Mouse (Mus musculus) testis, postnatal 10 days (tissue): ENCODE results near the gene Ano8.

Source experiments
- DNase-seq: peaks from one replicate; pipeline ENCODE4 v3.0.0; 2021; ENCODE audit warnings: low spot score

The Ano8 gene

DNA sequence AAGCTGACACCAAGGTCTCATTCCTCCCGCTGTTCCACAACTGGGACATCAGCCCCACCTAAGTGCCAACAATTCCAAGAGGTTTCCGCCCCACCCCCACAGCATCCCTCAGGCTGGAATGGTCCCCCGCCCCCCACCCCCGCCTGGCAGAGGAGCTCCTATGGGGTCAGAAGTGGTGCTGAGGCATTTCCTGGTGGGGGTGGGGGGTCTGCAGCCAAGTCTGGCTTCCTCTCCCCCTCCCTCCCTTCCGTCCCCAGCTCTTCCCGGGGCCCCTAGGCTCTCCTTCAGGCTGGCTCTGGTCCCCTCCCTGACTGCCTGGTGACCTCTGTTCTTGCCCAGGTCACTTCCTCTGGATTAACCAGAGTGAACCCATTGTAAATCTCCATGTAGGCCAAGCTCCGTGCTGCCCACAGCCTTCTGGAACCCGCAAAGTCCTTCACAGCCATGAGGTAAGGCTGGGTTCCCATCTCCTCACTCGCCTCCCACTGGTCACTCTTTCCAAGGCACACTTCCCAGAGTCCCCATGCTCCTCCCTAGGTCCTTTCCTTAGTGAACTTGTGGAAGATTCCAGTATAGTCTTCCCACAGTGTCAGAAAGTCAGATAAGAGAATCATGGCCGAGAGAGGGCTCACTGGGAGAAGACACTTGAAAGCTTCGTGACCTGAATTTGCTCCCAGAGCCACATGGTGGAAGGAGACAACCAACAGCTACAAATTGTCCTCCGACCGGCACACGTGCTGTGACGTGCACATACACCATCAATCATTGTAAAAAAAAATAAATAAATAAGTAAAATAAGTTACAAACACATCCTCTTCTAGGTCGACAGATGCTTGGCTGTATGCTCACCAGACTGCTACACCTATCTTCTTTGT lies 13.3 kb upstream of the Ano8 start:
- no peak for DNase-seq

DNA sequence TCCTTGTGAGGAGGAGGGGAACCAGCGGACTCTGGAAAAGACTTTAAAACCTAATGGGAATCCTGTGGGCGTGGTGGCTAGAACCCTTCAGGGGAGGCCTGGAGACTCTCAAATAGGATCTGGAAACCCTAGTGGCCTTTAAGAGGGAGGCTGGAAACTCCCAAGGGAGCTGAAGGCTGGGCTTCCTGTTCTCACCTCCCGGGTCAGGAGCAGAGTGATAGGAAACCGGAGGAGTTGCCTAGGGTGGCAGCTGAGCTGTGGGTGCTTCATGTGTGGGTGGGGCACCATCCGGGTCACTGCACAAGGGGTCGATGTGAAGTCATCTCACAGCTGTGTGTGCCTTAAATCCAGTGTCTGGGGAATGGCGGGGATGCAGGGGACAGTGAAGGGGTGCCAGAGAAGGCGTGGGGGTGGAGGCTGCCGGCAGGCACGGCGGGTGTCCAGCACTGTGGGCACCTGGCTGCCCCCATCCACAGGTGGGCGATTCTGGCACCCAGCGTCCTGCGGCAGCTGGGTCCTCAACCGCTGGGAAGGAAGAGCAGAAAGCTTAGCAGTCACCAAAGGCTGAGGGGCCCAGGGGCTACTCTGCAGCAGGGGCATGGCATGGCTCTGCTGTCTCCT lies 12.2 kb upstream of the Ano8 start:
- DNase-seq: no peak

DNA sequence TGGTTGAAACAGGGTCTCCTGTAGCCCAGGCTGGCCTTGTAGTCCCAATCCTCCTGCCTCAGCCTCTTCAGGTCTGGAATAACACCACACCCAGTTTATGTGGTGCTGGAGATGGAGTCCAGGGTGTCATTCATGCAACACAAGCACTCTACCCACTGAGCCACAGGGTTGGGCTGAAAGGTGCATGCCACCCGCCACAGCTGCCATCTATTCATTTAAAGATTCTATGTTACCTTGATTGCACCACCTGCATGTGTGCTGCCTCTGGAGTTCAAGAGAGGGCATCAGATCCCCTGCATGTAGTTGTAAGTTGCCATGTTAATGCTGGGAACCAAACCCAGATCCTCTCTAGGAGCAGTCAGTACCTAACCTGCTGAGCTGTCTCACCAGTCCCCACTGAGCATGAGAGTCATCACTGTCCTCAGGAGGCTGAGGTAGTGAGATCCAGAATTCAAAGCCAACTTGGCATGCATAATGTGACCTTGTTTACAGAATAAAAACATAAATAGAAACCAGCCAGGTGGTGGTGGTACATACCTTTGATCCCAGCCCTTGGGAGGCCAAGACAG lies 11.4 kb upstream of the Ano8 start:
- DNase-seq: no peak

DNA sequence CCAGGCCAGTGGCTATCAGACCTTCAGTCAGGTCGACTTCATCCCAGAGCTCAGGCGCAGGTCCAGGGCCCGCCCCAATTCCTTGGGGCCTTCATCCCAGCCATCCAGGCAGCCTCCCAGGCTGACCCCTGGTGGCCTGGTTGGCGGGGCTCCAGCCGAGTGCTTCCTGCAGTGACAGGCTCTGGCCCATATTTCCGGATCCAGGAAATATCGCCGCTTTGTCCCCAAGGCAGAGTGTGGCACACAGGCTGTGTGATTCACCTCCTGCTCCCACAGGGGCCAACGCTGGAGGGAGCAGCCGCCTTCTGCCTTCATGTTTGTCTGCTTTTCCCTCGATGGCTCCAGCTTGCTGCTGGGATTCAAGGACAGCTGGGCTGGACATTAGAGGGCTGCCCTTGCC lies 10.7 kb upstream of the Ano8 start:
- DNase-seq: peak; percentile 91

DNA sequence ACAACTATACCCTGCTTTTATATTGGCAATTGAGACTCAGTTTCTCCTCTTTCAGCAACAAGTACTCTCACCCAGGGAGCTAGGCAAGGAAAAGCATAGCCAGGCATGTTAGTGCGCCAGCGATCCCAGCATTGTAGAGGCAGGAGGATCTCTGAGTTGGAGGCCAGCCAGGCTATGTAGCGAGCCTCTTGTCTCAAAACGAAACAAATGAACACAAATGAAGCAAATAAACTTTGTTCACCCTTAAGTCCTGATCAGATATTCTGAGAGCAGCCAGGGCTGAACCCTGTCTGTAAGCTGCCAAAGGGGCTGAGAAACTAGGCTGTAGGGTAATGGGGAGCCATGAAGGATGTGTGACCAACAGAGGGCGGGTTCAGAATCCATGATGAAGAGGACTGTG lies 10.0 kb upstream of the Ano8 start:
- no peak for DNase-seq

DNA sequence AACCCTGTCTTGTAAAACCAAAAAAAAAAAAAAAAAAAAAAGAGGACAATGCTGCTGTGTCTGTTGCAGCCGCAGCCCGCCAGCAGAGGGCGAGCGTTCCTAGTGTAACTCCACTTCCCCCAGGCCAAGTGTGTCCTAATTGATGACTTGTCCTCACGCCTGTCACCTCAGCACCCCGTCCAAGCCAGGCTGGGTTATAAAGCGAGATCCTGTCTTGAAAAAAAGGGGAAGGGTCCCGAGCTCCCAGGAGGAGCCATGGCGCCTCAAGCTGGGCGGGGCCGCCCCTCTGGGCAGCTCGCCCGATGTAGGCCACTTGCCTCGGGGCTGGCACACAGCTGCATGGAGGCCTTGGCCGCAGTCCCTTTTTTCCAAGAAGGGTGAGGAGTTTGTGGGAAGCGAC lies 9.3 kb upstream of the Ano8 start:
- DNase-seq: peak; percentile 90

DNA sequence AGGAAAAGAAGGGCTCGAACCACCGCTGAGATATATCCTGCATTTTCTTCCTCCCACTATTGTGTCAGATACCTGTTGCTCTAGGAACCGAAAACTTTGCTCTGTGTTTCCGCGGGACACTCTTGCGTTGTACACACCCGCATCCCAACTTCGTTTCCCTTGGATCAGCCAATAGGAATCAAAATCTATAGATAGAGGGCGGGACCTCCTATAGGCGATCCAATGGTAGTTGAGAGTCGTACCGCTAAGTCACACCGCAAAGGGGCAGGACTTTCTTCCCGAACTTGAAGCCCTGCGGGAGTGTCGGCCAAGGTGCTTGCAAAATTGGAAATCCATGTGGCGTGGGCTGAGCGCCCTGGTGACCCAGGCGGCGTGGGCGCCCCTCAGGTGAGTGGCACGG lies 2.7 kb upstream of the Ano8 start:
- DNase-seq: peak; percentile 86

DNA sequence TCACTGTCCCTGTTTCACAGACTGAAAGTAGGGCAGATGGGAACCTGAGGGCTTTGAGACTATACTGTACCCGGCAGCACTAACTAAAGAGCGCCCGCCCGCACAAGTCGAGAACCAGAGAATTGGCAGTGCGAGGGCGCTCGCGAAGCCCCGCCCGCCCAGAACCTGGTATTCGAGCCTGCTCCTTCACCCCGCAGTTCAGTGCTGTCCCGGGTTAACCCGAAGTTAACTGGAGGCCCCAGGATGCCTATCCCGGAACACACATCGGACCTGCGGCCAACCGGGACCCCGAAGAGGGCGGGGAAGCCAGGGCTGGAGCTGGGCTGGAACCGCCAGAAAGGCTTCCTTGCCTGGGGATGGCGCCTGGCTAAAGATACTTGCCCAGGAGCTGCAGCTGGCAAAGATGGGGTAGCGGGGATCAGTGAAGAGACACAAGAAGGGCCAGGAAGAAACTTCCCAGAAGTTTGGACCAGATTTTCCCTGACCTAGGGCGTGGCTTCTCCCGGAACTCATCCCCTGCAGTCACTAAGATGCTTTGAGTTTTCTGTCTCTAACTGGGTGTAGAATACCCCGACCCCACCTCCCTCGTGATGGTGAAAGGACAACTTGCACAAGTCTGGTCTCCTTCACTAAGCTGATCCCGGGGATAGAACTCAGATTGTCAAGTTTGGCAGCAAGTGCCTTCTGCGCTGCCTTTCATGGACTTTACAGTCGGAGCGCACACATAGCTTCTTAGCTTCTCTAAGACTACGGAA lies 2.1 kb upstream of the Ano8 start, which contains the start of gene Gtpbp3:
Gene Gtpbp3 (plus strand): TSS at position 413 of the 755 bp plus-strand sequence.
- peak; percentile 85 for DNase-seq

DNA sequence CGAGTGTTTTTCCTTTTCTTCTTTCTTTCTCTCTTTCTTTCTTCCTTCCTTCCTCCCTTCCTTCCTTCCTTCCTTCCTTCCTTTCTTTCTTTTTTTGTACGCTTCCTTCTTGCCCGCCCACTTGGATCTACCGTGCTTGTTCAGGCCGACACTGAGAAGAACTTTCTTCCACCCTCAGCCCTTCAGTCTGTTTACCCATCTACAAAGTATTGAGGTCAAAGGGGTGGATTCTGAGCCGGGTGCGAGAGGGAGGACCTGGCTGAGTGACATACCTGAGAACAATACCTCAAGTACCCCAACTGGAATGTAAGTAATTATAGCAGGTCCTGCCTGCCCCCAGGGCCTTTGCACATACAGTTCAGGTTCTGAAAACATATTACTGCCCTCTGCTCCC lies 370 bp upstream of the Ano8 start:
- DNase-seq: no peak

DNA sequence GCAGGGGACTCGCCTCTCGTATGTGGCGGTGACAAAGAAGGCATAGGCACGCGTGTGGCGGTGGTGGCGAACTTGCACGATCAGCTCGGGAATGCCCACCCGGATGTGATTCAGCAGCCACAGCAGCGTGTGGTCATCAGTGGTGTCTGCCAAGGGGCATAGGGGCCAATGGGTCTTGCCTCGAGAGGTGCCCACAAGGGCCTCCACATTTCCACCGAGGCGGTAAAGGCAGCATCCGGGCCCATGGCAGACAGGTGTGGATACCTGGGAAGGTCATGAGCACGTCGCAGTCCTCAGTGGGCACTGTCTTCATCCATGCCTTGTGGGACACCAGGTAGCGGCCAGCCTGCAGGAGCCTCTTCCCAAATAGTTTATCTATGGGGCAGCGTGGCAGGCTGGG lies 1.0 kb downstream of the Ano8 start:
- no peak for DNase-seq

DNA sequence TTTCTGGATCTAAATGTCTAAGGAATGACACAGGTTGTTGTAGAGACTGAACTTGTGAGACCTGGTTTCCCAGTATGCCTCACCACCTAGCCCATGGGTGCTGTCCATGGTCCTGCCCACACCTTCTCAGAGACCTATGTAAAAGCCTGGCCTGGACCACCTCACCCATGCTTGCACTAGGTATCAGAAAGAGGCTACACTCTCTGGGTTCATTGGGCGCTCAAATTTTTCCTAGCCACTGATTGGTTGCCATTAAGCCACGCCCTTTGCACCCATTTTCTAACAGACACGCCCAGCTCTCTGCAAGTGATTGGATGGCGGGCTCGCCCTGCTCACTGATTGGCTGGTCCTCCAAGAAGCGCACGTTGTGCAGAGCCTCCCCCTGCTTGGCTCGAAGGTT lies 1.8 kb downstream of the Ano8 start:
- DNase-seq: peak; percentile 79

DNA sequence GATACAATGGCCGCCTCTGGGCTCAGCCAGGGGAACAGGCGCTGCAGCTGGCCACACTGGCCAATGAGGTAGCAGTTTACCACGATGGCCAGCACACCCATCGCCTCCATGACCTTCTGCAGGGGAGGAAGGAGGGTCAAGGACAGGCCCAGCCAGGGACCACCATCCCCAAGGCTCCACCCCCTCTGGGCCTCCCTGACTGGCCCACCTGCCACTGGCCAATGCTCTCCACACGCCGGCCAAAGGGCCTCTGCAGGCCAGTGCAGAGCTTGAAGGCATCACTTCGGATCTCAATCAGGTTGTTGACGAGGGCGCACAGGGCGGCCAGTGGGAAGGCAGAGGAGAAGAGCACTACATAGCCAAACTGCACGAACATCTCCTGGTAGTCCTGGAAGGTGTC lies 6.8 kb downstream of the Ano8 start:
- DNase-seq: no peak

DNA sequence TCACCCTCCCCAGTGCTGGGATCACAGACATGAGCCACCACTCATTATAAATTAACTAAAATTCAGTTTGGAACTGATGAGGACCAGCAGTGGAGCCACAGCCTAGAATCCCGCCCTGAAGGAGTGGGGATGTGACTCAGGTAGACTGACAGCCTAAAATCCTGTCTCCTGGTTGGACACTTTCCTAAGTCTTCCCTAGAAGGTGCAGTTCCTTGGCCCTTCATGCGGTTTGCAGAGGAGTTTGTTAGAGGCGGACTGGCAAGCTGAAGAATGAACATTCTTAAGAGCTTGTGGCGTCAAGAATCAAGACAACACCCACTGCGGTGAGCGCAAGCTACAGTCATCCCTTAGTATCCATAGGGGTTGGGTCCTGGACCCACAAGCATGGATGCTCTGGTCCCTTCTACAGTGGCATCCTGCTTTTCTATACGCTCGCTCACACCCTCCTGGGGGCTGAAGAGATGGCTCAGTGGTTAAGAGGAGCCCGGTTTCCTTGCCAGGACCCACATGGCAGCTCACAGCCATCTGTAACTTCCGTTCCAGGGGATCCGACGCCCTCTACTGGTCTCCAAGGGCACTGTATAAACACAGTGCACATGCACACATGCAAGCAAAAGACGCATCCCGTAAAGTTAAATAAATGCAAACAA lies 8.4 kb downstream of the Ano8 start:
- DNase-seq: no peak

DNA sequence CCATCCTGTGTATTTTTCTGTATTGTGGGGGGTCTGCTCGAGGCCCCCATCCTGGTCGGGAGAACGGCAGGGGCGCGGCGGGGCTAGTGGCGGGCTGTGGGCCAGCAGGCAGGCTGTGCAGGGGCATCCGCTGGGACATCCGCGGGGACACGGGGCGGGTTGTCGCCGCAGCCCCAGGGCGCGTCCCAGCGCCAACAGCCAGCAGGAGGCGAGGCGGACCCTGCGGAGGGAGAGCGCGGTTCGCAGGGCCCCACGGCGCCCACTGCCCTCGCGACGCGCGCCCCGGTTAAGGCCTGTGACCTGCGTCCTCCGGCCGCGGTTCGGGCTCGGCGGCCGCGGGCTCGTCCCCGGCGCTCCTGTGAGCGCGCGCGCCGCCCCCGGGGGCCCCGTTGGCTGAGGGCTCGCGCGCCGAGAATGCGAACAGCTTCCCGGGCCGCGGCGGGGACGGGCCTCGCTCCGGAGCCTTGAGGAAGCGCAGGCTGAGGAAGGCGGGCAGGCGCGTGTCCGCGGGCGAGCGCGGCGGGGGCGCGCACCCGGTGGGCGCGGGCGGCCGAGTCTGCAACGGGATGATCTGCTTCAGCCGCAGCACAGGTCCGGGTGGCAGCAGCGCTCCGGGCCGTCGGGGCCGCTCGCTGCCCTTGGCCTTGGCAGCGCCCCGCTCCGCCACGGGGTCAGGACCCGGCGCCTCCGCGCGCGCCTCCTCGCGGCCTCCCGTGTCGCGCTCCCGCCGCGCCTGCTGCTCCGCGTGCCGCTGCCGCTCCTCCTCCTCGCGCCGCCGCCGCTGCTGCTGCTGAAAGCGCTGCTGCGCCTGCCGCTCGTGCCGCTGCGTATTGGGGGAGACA lies 9.4 kb downstream of the Ano8 start:
- DNase-seq: peak; percentile 86

DNA sequence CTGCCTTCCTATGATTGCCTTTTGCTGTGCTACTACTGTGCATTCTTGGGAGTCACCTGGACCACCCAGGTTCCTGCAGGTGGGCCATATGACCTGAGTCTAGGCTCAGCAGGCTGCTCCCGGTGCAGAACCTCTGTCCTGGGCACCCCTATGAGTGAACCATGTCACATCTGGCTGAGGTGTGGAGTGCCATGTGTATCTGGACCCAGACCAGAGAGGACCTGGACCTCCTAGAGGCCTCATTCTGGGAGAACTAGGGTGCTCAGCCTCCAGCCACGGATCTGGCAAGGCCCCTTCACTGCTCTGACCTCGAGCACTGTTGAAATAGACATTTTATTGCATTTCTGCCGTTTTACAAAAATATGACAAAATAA lies 10.1 kb downstream of the Ano8 start:
- no peak for DNase-seq

DNA sequence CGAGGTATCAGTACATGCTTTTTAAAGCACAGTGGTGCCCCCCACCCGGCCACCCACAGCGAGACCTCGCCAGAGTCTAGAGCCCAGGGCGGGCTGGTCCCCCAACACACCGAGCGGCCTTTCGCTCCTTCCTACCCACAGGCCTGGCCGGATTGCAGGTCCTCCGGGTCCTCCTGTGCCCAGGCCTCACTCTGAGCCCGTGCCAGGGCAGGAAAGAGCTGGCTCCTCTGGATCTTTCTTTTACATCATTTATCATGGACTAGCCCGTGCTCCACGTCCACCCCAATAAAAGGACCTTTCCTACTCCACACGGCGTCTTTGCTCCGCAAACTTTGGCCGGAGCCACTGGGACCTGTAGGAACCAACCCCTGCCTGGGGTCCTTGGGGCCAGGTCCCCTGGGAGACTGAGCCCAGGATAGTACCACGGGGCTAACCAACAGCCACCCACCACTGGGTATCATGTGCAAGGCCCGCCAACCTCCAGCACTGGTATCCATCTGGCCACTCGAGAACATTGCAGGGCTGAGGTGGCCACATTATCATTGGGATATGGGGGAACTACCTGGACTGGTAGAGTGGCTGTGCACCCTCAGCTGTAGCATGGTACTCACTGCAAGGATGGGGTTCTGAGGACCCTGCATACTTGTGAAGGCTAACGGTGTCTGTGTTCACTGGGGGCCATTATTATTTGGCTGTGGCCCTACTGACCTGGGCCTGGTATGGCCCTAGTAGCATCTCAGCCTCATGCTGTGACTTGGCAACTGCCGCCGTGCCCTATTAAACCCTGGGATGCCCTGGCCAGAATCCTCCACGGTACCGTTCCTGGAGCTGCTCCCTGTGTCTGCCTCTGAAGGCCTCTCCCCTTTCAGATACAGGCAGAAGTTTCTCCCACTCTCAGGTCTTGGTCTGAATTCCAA lies 10.7 kb downstream of the Ano8 start:
- DNase-seq: peak; percentile 45

DNA sequence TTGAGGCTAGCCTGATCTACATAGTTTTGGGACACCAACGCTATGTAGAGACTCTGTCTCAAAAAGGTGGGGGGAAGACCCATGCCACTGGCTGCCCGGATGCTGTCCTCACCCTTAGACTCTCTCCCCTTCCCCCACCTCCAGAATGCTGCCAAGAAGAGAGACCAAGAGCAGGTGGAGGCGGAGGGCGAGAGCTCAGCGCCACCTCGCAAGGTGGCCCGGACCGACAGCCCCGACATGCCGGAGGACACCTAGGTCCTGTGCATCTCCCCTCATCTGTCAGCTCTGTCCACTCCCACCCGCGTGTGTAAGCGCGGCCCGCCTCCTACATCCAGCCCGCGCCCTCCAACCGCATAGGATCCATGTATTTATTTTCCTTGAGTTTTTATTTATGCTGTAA lies 11.4 kb downstream of the Ano8 start:
- DNase-seq: no peak

DNA sequence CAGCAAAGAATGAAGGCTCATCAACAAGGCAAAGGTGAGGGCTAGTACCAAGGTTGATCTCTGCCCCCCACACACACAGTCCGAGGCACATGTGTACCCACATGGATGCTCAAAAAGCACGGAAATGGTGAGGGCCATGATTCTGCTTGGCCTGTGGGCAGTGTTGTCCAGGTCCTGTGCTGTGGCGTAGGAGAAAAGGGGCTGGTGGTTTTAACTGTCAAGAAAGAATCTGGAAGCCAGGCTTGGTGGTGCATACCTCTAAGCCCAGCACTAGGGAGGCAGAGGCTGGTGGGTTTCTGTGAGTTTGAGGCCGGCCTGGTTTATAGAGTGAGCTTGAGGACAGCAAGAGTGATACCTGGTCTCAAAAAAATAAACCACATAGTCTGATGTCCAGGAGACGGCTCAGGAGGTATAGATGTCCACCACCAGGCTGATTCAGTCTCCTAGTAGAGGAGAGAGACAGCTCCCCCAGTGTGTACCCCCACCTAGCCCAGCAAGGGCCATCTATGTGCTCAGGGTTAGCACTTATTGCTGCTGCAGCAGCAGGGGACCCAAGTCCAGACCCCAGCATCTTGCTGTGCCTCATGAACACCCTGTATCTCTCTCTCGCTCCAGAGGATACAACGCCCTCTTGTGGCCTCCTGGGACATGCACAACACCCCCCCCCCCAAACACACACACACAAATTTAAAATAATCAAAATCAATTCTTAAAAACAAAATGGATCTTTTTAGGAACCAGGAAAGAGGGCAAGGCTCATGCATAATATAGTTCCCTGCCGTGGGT lies 13.0 kb downstream of the Ano8 start:
- peak; percentile 49 for DNase-seq

DNA sequence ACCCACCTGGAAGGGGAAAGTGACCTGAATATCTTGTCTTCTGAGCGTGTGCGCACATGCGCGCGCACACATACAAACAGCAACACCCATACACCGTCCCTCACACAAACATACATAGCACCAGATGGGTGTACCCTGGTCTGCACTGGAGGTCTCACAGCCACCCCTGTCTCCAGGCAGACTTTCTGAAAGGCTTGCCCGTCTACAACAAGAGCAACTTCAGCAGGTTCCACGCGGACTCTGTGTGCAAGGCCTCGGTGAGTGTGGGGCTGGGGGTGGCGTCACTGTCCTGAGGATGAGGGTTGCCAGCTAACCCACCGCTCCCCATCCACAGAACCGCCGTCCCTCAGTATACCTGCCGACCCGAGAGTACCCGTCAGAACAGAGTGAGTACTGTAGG lies 13.9 kb downstream of the Ano8 start:
- peak; percentile 43 for DNase-seq
